Mouse (Mus musculus) urinary bladder, adult 2 months (tissue): ENCODE data around the gene Cnot3. TPM values are rescaled to one million over a fixed set of nuclear protein-coding genes. Genes with fewer than 3 reads are reported as not detected.
A peak's percentile ranks its signal among the peaks of the same experiment; 100 is the strongest.
"Not testable (repeated sequence)": the region's sequence is repeated elsewhere in the genome, so short reads cannot be mapped to it uniquely, and the experiment has no call there.

ENCODE experiments used
- DNase-seq: peaks from one replicate; pipeline ENCODE4 v3.0.0; 2022; ENCODE audit warnings: low spot score
- polyA plus RNA-seq: library from polyadenylated mRNA; depleted of rRNA; stranded (reverse); fragments of >200 nt; gene quantifications from 2 replicates; pipeline ENCODE4 v1.2.3, GENCODE M21; 2012

Gene Cnot3
- polyA plus RNA-seq, 1 experiment: 23.5 TPM

DNA sequence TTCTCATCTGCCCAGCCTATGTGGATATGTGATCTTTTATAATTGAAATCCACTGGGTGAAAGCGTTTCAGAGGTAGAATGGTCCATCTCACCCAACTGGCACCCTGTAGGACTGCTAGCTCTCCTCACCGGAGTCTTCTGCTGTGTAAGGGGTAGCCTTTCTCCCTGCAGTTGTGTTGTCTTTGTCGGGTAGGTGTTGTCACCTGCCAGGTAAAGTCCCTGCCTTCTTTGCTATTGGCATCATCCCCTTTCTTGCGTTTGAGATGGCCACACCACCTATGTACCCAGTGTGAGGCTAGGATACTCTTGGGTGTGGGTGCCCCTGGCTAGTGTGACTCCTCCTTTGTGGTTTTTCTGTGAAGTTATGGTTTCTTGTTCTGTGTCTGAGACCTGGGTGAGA, 1.6 kb downstream of the Cnot3 start:
- no peak for DNase-seq

DNA sequence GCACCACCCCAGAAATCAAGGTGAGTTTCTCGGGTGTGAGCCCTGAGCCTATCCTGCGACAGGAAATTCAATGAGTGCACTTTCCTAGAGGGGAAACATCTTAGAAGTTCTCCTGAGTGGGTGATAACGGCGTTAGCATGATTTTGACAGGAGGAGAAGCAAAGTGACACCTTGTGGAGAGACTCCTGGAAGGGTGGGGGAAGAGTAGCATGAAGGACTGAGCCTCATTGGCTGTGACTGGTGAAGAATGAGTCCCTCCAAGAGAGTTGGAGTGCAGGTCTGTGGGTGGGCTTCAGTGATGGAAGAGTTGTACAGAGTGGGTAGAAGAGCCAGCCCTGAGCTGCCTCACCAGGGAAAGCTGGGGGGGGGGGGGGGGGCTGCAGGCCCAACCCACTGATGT, 11.9 kb downstream of the Cnot3 start:
- DNase-seq: no peak

DNA sequence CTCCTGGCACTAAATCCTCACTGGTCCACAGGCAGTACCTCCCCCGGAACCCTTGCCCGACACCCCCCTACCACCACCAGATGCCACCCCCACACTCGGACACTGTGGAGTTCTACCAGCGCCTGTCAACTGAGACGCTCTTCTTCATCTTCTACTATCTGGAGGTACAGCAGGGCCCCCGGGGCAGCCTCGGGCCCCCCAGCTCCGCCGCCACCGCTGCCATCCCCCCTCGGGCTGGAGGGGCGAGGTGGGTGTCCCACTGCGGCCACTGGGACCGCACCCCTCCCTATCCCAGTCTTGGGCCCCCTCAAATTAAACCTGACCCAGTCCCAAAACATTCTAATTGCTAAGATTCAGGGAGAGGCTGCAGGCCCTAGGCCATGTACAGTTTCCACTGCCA, 13.5 kb downstream of the Cnot3 start:
- no peak for DNase-seq

DNA sequence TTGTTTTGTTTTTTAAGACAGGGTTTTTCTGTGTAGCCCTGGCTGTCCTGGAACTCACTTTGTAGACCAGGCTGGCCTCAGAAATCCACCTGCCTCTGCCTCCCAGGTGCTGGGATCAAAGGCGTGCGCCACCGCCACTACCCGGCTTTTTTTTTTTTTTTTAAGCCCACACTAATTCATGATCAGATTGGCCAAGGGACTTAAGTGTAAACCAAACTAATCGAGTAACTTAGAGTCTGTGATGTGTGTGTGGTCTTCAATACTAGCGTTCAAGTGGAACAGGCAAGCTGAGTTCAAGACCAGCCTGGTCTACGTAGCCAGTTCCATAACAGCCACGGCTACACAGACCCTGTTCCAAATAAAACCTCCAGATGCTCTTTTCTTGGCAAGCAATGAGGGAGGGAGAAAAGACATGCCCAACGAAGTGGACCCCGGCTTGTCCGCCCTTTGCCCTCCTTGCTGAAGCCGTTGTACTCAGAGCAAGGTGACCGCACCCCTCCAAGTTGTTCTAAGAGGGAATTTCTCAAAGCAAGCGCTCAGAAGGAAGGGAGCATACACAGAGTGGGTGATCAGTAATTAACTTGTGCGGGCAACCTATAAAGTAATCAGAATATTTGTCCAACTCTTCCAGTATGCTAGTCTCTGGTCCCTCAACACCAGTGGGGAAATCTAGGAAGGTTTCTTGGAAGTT, 19.6 kb downstream of the Cnot3 start:
- DNase-seq: no peak

DNA sequence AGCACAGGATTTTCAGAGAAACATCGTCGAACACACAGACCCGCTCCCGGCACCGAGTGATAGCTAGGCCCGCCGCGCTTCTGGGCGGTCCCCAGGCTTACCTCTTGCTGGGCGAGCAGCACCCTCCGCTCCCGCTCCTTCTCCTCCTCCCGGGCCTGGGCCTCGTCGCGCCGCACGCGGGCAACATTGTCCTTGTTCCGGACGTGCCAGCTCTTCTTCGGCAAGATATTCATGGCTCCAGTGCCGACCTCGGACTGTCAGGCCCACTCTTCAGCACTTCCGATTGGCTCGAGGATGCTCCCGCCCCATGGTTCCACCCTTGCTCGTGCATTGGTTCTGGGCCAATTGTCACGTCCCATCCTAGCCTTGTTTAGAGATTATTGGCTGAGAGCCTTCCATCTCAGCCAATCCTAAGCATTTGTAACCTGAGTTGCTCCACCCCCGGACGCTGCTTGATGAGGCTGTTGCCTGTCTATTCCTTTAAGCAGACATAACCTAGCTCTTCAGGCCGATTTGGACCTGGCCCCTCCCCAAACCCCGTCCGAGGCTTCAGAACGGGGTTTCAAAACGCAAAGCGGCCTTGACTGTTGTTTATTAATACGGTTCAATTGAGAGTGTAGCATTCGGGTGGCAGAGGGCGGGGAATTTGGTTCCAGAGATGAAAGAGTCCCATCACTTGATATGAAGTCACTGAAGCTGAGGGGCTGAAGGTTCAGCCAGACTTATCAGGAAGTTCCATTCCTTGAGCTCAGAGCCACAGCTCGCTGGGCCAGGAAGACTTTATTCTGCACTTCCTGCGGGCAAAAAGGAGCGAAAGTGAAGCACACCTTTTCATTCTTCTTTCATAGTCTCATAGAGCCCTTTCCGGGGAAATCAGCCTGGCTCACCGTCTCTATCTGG, 20.4 kb downstream of the Cnot3 start, which contains the start of gene Leng1:
Gene Leng1 (minus strand): TSS at position 626 of the 900 bp plus-strand sequence.
- DNase-seq: peak; percentile 86

DNA sequence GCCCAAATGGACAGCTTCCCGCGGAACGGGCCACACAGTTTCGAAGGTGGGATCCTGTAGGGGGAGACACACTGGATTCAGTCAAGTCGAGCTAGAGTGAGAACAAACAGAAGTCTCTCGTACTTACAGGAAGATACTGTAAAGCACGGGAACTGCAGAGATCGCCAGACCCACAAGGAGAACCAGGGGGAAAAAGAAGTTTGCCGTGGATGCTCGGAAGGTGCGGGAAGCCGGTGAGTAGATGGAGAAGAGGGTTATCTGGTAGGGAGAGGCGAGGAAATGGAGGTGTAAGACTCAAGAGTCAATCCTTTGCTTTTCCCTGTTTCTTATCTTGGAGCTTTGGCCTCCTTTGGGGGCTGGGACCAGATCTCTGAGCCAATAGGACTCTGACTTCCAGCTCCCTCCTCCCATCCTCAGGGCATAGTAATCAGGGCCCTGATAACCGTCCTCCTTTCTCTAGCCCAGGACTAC, 21.9 kb downstream of the Cnot3 start:
- DNase-seq: no peak

DNA sequence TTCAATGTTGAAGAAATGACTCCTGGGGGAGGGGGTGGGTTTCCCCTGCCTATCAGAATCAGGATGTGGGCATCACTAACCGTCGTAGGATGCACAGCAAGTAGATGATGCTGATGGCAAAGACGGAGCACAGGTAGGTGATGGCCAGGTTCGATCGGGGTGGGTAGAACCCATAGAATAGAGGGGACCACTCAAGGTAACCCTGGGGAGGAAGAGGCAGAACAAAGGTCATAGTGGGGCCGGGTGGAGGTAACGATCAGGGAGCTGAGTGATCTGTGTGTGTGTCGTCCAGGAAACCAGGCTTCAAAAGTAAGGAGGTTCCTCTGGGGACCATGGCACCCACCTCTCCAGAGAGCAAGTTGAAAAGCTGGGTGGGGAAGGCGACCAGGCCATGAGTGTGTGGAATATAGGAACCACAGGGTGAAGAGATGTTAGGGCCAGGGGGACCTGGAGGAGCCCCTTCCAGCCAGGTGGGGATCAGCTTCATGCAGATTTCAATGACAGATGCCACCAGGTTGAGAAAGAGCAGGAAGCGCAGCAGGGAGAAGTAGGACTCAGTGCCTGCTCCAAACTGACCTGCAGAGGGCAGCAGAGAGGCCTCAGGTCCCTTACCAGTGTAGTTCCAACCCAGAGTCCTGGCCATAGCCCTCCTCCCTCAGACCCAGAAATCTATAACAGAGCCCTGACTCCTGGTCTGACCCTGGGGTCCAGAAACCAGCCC, 29.6 kb downstream of the Cnot3 start:
- DNase-seq: peak; percentile 53

DNA sequence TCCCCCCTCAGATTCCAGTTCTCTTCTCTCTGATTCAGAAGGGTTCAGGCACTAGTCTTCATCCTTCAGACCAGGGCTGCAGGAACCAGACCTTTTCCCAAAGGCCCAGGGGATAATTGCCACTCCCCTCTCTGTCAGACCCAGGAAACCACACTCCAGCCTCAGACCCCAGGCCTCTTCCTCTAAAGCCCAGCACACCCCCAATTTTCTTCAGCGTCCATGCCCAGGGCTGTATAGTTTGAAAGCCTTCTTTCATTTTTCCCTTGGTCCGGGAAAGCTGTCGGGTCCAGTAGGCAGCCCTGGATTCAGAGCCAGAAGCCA, 30.1 kb downstream of the Cnot3 start:
- no peak for DNase-seq

DNA sequence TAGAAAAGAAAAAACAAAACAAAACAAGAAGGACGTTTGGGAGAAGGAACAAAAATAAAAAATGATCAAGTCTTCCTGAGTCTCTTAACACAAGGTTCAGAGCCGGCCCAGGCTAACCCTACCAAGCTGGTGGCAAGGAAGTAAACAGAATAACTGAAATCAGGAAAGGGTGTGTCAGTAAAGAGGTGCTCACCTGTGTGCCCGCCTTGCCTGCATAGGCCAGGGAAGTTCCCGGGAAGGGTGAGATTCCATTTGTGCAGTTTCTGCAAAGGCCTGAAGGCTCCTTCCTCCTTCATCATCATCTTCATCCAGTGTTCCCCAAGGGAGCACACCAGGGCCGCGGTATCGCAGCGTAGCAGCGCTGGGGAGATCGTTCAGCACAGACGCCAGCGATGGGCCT, 31.3 kb downstream of the Cnot3 start:
- DNase-seq: no peak

DNA sequence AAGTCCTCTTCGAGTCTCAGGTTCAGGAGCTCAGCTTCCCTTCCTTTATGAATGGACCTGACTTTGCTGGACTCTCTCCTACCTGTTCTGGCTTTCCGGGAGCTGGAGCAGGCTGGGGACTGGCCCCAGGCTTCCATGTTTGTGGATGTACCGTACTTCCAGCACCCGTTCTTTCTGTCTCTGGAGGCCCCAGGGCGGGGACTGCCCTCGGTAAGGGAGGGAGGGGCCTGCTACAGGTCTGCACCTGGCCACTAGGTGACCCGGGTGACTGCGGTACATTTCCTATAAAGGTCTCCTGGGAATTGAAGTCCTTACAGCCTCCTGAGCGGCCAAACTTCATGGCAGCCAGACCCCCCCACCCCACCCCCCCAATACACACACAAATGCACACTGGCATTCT, 32.3 kb downstream of the Cnot3 start, which contains the start of gene Tmc4:
Gene Tmc4 (minus strand): TSS at position 212 of the 400 bp plus-strand sequence.
- peak; percentile 49 for DNase-seq

DNA sequence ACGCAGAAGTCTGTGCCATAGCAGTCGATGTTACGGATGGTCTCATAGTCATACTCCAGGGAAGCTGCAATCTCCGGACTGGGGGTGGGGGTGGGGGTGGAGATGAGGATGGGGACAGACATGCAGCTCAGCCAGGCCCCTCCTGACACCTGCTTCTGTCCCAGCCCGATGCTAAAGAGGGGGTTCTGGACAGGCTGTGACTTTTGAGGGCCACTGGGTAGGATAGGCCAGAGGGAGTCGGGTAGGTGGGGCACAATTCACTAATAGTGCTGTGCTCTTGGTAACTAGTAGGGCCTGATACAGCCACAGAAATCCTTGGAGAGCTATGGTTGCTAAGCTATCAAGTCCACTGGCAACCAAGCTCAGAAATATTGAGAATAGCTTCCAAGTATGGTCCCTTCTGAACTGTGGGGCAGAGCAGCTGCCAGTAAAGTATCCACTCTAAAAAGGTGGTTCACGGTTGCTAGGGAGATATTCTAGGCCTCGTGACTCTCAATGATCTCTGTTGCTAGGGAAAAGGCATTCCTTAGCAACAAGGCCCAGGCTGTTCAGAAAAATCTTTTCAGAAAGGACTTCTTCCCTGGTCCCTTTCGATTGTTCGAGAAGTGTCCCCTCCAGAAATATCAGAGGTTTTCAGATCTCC, 39.0 kb downstream of the Cnot3 start:
- DNase-seq: no peak

DNA sequence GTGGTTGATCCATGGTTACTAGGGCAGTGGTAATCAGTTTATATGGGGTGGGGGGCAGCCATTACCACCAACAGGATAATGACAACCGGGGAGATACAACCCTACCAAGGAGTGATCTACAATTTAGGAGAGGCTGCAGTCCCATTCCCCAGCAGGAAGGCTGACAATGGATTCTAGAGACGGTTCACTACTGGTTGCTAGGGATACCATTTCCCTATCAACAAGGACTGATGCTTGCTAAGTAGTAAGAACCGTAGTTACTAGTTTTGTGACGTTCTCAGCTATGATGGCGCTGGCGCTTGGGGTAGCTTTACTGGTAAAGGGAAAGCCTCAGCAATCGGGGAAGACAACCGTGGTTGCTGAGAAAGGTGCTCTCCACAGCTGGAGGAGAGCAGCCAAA, 39.6 kb downstream of the Cnot3 start:
- no peak for DNase-seq

DNA sequence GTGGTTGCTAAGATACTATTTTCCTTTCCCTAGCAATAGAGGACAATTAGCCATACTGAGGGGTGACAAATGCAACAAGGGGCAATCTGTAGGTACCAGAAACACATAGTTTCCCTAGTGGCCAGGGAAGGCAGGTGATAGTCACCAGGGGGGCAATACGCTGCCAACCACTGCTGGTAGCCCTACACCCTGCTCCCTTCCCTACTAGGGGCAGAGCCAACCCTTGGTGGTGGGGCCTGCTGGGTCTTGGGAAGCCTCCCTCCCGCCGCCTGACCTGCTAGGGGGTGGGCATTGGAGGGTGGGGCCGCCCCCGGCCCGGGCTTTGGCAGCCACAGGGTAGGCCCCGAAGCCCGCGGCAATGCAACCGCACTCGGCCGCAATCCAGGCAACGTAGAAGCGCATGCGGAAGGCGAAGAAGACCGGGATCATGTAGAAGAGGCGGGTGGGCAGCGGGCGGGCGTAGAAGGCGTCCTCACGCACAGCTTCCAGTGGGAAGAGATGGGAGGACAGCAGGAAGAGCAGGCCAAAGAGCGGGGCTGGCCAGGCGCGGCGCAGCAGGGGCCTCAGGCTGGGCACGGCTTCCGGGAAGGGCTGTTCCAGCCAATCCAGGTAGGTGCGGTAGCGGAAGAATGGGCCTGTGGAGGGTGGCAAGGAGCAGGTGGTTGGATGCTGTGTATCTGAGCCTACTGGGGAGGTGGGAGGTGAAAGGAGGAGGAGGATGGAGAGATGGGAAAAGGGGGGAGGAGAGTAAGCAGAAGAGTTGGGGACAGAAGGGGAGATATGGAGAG, 40.5 kb downstream of the Cnot3 start:
- DNase-seq: no peak

DNA sequence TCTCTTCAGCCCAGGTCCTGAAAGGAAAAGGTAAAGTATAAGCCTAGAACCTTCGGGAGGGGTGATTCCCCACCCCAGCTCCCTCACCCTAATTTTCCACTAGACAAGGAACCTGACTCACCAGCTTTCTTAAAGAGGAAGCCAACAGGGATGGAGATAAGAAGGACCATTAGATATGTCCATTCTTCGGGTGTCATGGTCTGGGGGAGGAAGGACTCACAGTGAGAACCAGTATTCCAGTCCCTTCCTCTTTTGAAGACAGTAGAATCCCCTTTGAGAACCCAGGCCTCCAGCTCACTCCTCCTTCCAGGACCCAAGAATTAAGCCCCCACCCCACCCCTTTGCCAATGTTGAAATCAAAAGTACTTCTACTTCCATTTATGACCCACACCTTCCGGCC, 46.9 kb downstream of the Cnot3 start:
- no peak for DNase-seq

DNA sequence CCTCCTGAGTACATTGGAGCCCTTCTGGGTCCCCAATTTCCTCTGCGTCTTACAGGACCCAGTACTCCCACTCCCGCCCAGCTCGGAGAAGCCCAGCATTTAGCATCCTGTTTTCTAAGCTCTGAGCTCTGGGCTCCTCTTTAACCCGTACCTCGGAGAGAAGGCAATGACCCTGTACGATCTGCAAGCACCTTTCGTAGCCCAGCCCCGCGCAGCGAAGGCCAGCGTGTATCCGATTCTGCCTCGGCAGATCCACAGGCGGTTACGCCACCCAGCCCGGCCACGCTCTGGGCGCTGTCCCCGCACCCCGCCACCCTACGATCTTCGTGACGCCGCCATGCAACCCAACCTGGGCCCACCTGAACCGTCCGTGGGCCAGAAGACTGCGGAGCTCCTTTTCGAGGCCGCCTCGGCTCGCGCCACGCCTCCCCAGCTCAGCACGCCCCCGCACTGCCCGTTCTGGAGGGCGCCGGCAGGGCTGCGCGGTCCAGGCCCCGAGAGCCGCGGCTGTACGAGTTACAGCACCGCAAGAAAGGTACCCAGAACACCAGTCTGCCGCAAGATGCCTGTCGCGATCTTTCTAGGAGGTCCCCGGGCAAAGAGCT, 47.4 kb downstream of the Cnot3 start, which contains the start of gene Tsen34:
Gene Tsen34 (plus strand): TSS at position 482 of the 605 bp plus-strand sequence.
- no peak for DNase-seq

DNA sequence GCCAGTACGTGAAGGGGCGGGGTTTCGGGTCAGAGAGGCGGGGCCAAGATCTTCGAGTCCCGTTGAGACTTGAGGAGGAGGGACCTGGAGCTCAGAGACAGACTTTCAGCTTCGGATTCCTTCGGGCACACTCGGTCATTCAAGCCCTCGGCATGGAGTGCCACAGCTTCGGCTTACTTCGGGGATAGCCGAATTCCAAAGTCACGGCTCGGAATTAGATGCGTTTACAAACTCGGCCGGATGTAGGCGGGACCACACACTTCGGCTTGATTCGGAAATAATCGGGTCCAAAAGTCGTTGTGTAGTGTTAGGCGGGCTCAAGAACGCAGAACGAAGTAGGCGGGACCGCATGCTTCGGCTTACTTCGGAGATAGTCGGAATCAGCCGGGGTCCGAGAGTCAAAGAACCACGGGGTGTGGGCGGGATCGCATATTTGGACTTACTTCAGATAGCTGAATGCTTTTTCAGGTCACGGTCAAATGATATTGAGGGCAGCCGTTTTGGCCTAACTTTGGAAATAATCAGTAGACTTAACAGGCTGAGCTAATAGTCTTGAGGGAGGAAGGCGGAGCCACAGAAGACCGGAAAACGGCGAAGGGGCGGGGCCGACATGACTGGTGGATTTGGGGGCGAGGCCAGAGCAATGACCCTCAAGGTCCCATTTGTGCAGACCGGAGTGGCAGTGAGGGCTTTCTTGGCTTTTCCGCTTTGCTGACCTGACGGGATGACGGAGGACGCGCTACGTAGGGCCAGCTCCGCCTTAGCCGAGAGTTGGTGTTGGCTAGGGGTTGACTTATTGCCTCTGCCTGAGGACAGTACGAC, 48.1 kb downstream of the Cnot3 start, which contains the start of gene Mboat7:
Gene Mboat7 (minus strand): TSS at position 537 of the 822 bp plus-strand sequence.
- DNase-seq: peak; percentile 85

DNA sequence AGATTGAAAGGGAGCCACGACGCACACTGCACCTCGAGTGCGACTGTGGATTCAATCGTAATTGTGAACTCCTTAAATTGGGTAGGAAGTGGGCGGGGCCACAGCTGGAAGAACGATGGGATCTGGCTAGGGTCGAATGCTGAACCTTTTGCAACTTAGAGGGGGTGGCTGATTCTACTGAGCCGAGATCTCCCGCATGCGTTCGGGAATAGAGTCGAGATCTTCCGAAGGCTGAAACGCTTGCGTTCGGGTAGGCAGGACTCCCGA, 48.7 kb downstream of the Cnot3 start:
- DNase-seq: peak; percentile 74

DNA sequence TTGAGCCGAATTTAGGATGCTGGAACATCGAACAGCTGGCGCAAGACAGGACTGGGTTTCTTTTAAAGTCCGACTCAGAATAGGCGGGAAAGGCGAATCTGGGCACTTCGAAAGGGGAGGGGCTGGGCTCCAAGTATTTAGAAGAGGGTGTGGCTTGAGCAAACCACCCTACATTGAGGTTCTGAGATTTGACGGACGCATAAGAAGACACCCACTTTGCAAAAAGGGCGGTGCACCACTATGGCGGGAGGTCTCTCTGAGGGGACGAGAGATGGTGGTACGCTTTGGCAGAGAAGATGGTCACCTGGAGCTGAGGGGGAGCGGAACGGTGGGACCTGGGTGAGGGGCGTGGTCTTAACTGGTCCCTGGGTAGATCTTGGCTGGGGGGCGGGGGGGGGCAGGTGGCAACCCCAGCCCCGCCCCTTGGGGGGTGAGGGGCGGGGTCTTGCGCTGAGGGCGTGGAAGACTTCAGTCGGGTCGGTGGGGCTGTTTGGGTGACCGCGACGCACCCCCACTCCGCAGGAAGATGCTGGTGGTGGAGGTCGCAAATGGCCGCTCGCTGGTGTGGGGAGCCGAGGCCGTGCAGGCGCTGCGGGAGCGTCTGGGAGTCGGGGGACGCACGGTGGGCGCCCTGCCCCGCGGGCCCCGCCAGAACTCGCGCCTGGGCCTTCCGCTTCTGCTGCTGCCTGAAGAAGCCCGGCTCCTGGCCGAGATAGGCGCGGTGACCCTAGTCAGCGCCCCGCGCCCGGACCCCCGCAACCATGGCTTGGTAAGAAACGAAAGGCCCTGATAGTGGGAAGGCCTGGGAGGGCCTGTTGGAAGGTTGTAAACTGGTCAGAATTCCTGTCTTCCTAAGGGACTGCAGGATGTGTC, 49.2 kb downstream of the Cnot3 start:
- peak; percentile 52 for DNase-seq

DNA sequence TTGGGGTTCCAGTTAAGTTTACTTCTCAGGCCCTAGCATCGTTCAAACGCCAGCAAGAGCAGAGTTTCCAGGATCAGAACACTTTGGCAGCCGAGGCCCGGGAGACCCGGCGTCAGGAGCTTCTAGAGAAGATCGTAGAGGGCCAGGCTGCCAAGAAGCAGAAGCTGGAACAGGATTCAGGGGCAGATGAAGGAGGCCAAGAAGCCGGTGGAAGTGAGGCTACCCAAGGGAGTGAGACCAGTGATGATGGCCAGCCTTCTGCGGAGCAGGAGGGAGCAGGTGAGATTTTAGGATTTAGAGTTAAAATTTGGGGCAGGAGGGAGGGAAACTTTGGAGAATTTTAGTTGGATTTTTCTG, 49.9 kb downstream of the Cnot3 start:
- not testable (repeated sequence) for DNase-seq
